Mouse (Mus musculus) CH12.LX (cell line): Measurements from ENCODE around the gene Slc23a4. TPM values are rescaled to one million over a fixed set of nuclear protein-coding genes. Genes with fewer than 3 reads are reported as not detected.

Experiments
- DNase-seq: peaks from one replicate; pipeline ENCODE4 v3.0.0-alpha.2; 2013; ENCODE audit errors: extremely low read depth
- H3K27ac ChIP-seq: 2 replicates; pipeline ENCODE4 v1.5.1; 2012; ENCODE audit warnings: low read depth, mild to moderate bottlenecking, control low read depth, moderate library complexity; ENCODE audit not compliant: insufficient read depth
- H3K27me3 ChIP-seq: replicated peaks from 2 replicates; pipeline ENCODE3; 2012; ENCODE audit warnings: inconsistent platforms
- H3K36me3 ChIP-seq, 2 experiments: replicated peaks in 1 of 2; 2 replicates each; pipeline versions ENCODE3 to v1.6.1; 2012; ENCODE audit warnings: inconsistent platforms in 1 of 2, low read length in 1 of 2, mild to moderate bottlenecking in 1 of 2, mixed read lengths in 1 of 2, moderate library complexity in 1 of 2; ENCODE audit not compliant: control insufficient read depth in 1 of 2, insufficient read depth in 1 of 2
- H3K4me1 ChIP-seq, 2 experiments: 2 replicates each; pipeline ENCODE4 v1.6.1; 2012; ENCODE audit warnings: inconsistent platforms in 1 of 2, moderate library complexity in 1 of 2; ENCODE audit not compliant: insufficient read depth in 2 of 2, control insufficient read depth in 1 of 2
- H3K4me2 ChIP-seq: 2 replicates; pipeline ENCODE4 v1.6.1; 2012; ENCODE audit warnings: low read depth, mild to moderate bottlenecking, control low read depth; ENCODE audit not compliant: poor library complexity, insufficient read depth, severe bottlenecking
- H3K4me3 ChIP-seq, 3 experiments: fragments of 150-350 bp in 1 of 3; sonication (generic) in 1 of 3; replicated peaks in 1 of 3; 2 replicates each; pipeline versions ENCODE3 to v1.5.1; 2011 to 2012; ENCODE audit warnings: low read depth in 2 of 3, low read length in 2 of 3, mild to moderate bottlenecking in 2 of 3, moderate library complexity in 2 of 3, control low read depth in 1 of 3, improper control_type of control experiment in 1 of 3, inconsistent platforms in 1 of 3, mixed read lengths in 1 of 3; ENCODE audit not compliant: poor library complexity in 1 of 3
- H3K79me2 ChIP-seq: replicated peaks from 2 replicates; pipeline ENCODE4 v1.6.1; 2012; ENCODE audit warnings: mild to moderate bottlenecking, moderate library complexity; ENCODE audit not compliant: control insufficient read depth, poor library complexity, insufficient read depth, severe bottlenecking; ENCODE audit errors: extremely low read depth
- H3K9ac ChIP-seq: 2 replicates; pipeline ENCODE4 v1.6.1; 2012; ENCODE audit warnings: low read depth, mild to moderate bottlenecking, control low read depth, moderate library complexity; ENCODE audit not compliant: insufficient read depth
- H3K9me3 ChIP-seq: replicated peaks from 2 replicates; pipeline ENCODE3; 2012; ENCODE audit warnings: low read length, inconsistent platforms, mixed read lengths
- BHLHE40 ChIP-seq: IDR thresholded peaks from 2 replicates; pipeline ENCODE4 v1.6.1; 2011; ENCODE audit warnings: mild to moderate bottlenecking, low read depth, low read length, improper control_type of control experiment
- CHD1 ChIP-seq: IDR thresholded peaks from 2 replicates; pipeline ENCODE4 v1.6.1; 2012; ENCODE audit warnings: low read depth, low read length, improper control_type of control experiment, inconsistent platforms
- E2F4 ChIP-seq: IDR thresholded peaks from 2 replicates; pipeline ENCODE4 v1.6.1; 2011; ENCODE audit warnings: low read depth, low read length, improper control_type of control experiment; ENCODE audit not compliant: insufficient replicate concordance
- ELF1 ChIP-seq: IDR thresholded peaks from 2 replicates; pipeline ENCODE4 v1.6.1; 2014; ENCODE audit warnings: low read depth, mild to moderate bottlenecking, inconsistent platforms, low read length, improper control_type of control experiment
- EP300 ChIP-seq: IDR thresholded peaks from 2 replicates; pipeline ENCODE4 v1.6.1; 2011; ENCODE audit warnings: low read length, improper control_type of control experiment
- JUN ChIP-seq: IDR thresholded peaks from 2 replicates; pipeline ENCODE4 v1.6.1; 2011; ENCODE audit warnings: low read depth, mild to moderate bottlenecking, low read length, improper control_type of control experiment, moderate library complexity; ENCODE audit not compliant: insufficient read depth
- JUND ChIP-seq: conservative IDR thresholded peaks from 2 replicates; pipeline ENCODE4 v1.6.1; 2011; ENCODE audit warnings: low read depth, low read length, improper control_type of control experiment
- KAT2A ChIP-seq: IDR thresholded peaks from 2 replicates; pipeline ENCODE4 v1.6.1; 2012; ENCODE audit warnings: low read length, improper control_type of control experiment, inconsistent platforms; ENCODE audit not compliant: insufficient replicate concordance
- MAX ChIP-seq: IDR thresholded peaks from 2 replicates; pipeline ENCODE4 v1.6.1; 2011; ENCODE audit warnings: low read length, improper control_type of control experiment
- MAZ ChIP-seq: IDR thresholded peaks from 2 replicates; pipeline ENCODE4 v1.6.1; 2012; ENCODE audit warnings: low read depth, mild to moderate bottlenecking, inconsistent platforms, low read length, improper control_type of control experiment, moderate library complexity
- MEF2A ChIP-seq: IDR thresholded peaks from 2 replicates; pipeline ENCODE4 v1.6.1; 2014; ENCODE audit warnings: low read depth, mild to moderate bottlenecking, inconsistent platforms, low read length, improper control_type of control experiment, borderline replicate concordance
- MXI1 ChIP-seq: IDR thresholded peaks from 2 replicates; pipeline ENCODE4 v1.6.1; 2011; ENCODE audit warnings: mild to moderate bottlenecking, low read depth, low read length, improper control_type of control experiment
- MYC ChIP-seq: IDR thresholded peaks from 2 replicates; pipeline ENCODE4 v1.6.1; 2011; ENCODE audit warnings: low read depth, mild to moderate bottlenecking, improper control_type of control experiment, low read length
- PAX5 ChIP-seq: IDR thresholded peaks from 2 replicates; pipeline ENCODE4 v1.6.1; 2012; ENCODE audit warnings: low read length, inconsistent platforms, mixed read lengths
- RCOR1 ChIP-seq: conservative IDR thresholded peaks from 2 replicates; pipeline ENCODE4 v1.6.1; 2012; ENCODE audit warnings: low read depth, mild to moderate bottlenecking, inconsistent platforms, low read length, improper control_type of control experiment
- ZC3H11A ChIP-seq: IDR thresholded peaks from 2 replicates; pipeline ENCODE4 v1.6.1; 2012; ENCODE audit warnings: low read depth, mild to moderate bottlenecking, inconsistent platforms, low read length, improper control_type of control experiment
- ZKSCAN1 ChIP-seq: IDR thresholded peaks from 2 replicates; pipeline ENCODE4 v1.6.1; 2012; ENCODE audit warnings: low read depth, inconsistent platforms, low read length, improper control_type of control experiment, borderline replicate concordance
- ZMIZ1 ChIP-seq: IDR thresholded peaks from 2 replicates; pipeline ENCODE4 v1.6.1; 2012; ENCODE audit warnings: low read depth, mild to moderate bottlenecking, inconsistent platforms, low read length, improper control_type of control experiment
- ZNF384 ChIP-seq: IDR thresholded peaks from 2 replicates; pipeline ENCODE4 v1.6.1; 2012; ENCODE audit warnings: low read depth, low read length, improper control_type of control experiment, inconsistent platforms
- dilution Hi-C: fragments of 300-500 bp; cut with MboI; formaldehyde crosslinking; loops from 2 replicates; pipeline ENCODE4 v1.14.3; 2020; ENCODE audit warnings: low sequenced_read_pairs; ENCODE audit not compliant: extremely low pct_unique_long_range_greater_than_20kb, extremely low pct_ligation_motif_present
- in situ Hi-C: fragments of 300-500 bp; cut with MboI; formaldehyde crosslinking; loops from 3 replicates; pipeline ENCODE4 v1.14.3; 2019; ENCODE audit warnings: low sequenced_read_pairs, low pct_ligation_motif_present, low pct_unique_long_range_greater_than_20kb, mixed read lengths
- polyA plus RNA-seq: library from polyadenylated mRNA; unstranded; fragments of >175 nt; gene quantifications from 2 replicates; pipeline ENCODE4 v1.2.1, GENCODE M21; 2012; ENCODE audit warnings: low read depth; ENCODE audit not compliant: insufficient read length
- total RNA-seq, 2 experiments: library from RNA; depleted of rRNA; stranded (reverse); fragments of 300-350 nt in 1 of 2; fragments of >200 nt in 1 of 2; gene quantifications; 2 replicates each; pipeline ENCODE4 v1.2.3; 2012 to 2014

The Slc23a4 gene
- total and polyA plus RNA-seq, 3 experiments = 0.21 to 0.30 (median 0.27) TPM

- Histone ChIP-seq H3K4me3 (no peak overlapping the region), H3K27me3 (no peaks in the 10 kb centered on the region)
- dilution Hi-C loops = no loop called here
- no peak for DNase-seq
- TF ChIP-seq EP300 = no peak
- TF ChIP-seq E2F4 = no peak
- TF ChIP-seq BHLHE40 = no peak
- TF ChIP-seq MXI1 = no peak
- TF ChIP-seq JUND = no peak
- TF ChIP-seq MYC = no peak
- TF ChIP-seq CHD1 = no peak
- TF ChIP-seq ZMIZ1 = no peak
- TF ChIP-seq MAX = no peak
- TF ChIP-seq MEF2A = no peak
- TF ChIP-seq MAZ = no peak
- TF ChIP-seq PAX5 = no peak
- no peak for TF ChIP-seq KAT2A
- TF ChIP-seq JUN = no peak
- TF ChIP-seq, all 38 proteins: peak for 0
- Histone ChIP-seq H3K4me1 (peaks cover 10 to 55% of the 10 kb centered on the region in 2 experiments), H3K9me3 (no peaks in the 10 kb centered on the region), H3K36me3 (no peaks in the 10 kb centered on the region), H3K79me2 (no peaks in the 10 kb centered on the region), H3K27ac (no peak overlapping the region), H3K9ac (no peak overlapping the region), H3K4me2 (no peak overlapping the region)
- in situ Hi-C loops = no loop called here
These were observed 41.6 kb downstream of the Slc23a4 start for GRCm38 (mm10) chr6:34946486-34947079.

- Histone ChIP-seq H3K9ac (no peak overlapping the region), H3K36me3 (peaks cover 0 to 2% of the 10 kb centered on the region in 2 experiments), H3K9me3 (no peaks in the 10 kb centered on the region), H3K27ac (no peak overlapping the region), H3K4me3 (no peak overlapping the region), H3K79me2 (no peaks in the 10 kb centered on the region), H3K4me1 (peaks cover 12 to 73% of the 10 kb centered on the region in 2 experiments), H3K4me2 (no peak overlapping the region), H3K27me3 (no peaks in the 10 kb centered on the region)
- in situ Hi-C loops (no loop called here), dilution Hi-C loops (no loop called here)
- TF ChIP-seq RCOR1 (no peak), MEF2A (no peak), ZC3H11A (no peak), MYC (no peak), ZNF384 (no peak), EP300 (no peak), ELF1 (no peak), E2F4 (no peak), BHLHE40 (no peak), ZKSCAN1 (no peak)
- no peak for DNase-seq
These were observed 44.7 kb downstream of the Slc23a4 start for GRCm38 (mm10) chr6:34943499-34943898.
